Mouse (Mus musculus) erythroblast, adult 5-6 weeks (primary cell): ENCODE results near the gene Ntrk2. TPM values are rescaled to one million over a fixed set of nuclear protein-coding genes. Genes with fewer than 3 reads are reported as not detected.

ENCODE experiments used
- ATAC-seq: replicated peaks from 2 replicates; pipeline ENCODE4 v1.8.0; 2016; ENCODE audit warnings: moderate number of reproducible peaks, mild to moderate bottlenecking, moderate TSS enrichment, inconsistent platforms; ENCODE audit not compliant: poor library complexity, low FRiP score, severe bottlenecking
- total RNA-seq, 2 experiments: library from RNA; stranded (forward) in 1 of 2; stranded (reverse) in 1 of 2; fragments of 150-400 nt in 1 of 2; fragments of 200-764, 138-1000 nt in 1 of 2; gene quantifications; 2 replicates each; pipeline versions ENCODE4 v1.2.3 to v1.2.4; 2015 to 2017; ENCODE audit warnings: low replicate concordance in 2 of 2

Ntrk2 gene
- total RNA-seq (2015; ENCODE audit: low replicate concordance) (0.38 TPM in 1 of 2 replicates, not detected in the other), total RNA-seq (2017; ENCODE audit: low replicate concordance) (not detected in 2 replicates)

GRCm38 (mm10) chr13:58806397-58806892 is at the start of gene Ntrk2:
TSS of gene Ntrk2 (plus strand) at chr13:58806569.
- no peak for ATAC-seq

DNA sequence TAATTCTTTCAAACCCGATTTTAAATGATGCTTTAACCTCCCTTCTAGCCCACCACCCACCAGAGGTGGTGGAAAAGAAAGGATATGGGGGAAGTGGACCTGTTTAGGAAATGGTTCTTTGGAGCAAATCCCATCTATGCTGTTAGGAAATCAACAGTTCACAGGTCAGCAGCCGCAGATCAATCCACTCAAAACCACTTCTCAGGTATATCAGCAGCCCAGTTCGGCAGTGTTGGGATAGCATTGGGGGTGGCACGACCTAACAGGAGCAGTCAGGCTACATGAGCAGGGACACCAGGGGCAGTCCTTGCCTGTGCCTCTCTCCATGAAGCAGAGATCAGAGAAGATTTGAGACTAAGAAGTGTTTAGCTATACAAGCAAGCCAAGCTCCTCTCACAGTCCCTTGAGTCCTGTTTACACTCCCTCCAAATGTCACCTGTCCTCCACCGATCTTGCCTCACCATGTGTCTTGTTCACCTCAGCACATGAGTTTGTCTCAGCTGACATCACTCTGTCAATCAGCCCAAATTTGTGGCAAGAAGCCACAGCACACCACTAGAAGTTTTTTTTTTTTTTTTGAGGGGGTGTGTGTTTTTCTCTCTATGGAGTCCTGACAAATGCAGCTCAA is 45.3 kb upstream of the Ntrk2 start:
- no peak for ATAC-seq

DNA sequence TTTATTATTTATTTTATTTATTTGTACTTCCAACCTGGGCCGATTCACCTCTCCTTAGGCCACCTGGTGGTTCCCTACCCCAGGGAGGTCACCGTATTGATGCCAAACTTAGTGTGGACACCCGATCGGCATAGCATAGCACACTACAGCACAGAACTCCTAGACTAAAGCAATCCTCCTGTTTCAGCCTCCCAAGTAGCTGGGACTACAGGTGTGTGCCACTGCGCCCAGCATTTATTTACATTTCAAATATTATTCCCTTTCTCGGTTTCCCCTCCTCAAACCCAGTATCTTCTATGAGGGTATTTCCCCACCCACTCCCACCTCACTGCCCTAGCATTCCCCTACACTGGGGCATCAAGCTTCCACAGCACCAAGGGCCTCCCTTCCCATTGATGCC is 38.1 kb upstream of the Ntrk2 start:
- no peak for ATAC-seq

DNA sequence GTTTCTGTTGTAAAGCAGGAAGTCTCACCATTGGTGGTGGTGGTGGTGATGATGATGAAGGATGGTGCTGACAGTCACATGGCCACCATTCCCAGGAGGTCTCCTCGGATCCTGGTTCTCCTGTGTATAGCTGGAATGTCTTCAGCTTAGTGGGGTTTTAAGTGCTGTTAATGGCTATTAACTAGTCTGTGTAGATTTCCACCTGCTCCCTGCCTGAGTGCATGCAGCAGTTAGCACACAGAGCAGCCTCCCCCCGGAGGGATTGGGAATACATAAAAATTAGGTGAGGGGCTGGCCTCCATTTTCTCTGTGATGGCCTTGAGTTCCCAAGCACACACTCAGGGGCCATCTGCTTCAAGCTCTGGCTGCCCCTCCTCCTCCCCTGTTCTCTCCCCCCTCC is 36.9 kb upstream of the Ntrk2 start:
- no peak for ATAC-seq

GRCm38 (mm10) chr13:58779261-58779660 is 27.1 kb upstream of the Ntrk2 start:
- no peak for ATAC-seq

DNA sequence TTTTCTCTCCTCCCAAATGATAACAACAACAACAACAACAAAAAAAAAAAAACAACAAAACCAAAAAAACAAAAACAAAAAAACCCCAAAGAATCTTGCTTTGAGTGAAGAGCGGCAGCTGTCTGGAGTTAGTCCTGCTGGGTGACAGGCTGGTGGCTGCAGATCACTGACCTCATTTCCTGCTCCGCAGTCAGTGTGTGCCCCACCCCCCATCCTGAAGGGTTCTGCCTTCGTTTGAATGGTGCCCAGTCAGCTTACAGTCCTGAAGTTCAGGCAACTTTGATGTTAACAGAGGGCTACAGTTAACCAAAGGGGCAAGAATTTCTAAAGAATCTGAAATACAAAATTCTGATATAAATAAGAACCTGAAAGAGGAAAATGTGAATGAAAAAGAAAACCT is 19.9 kb upstream of the Ntrk2 start:
- ATAC-seq = no peak

- no peak for ATAC-seq
These were observed 15.6 kb upstream of the Ntrk2 start for GRCm38 (mm10) chr13:58790741-58791140.

DNA sequence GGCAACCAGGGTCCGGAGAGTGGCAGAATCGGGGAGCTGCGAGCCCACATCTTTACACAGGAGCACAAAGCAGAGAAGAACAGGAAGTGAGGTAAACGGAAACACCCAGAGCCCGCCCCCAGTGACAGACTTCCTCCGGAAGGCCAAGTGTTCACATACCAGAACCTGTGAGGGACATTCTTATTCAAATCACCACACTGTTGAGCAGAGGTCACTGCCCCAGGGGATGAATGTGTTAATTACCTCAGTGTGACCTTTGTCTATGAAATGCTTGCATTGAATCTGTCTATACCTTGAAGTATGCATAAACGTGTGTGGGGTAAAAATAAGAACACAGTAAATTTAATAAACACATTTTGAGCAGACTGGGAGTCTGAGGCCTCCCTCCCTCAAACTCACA is 9.0 kb upstream of the Ntrk2 start:
- no peak for ATAC-seq

DNA sequence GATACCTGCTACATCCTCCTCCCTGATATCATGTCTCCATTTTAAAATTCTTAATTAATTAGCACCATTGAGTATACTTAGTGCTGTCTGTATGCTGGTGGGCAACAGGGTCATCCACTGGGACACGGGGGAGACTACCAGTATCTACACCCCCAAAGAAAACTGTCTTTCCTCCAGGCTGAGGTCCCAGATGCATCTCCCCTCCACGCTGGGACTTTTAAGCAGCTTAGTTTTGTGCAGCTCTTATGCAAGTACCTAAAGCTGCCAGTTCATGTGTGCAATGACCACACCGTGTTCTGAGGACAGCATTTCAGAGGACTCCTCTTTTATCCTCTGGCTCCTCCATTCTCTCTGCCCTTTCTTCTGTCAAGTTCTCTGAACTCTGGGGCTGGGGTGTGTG is 5.1 kb upstream of the Ntrk2 start:
- no peak for ATAC-seq

- ATAC-seq = no peak
These were observed 2.5 kb upstream of the Ntrk2 start for GRCm38 (mm10) chr13:58803882-58804281.

GRCm38 (mm10) chr13:58805833-58806232 is 536 bp upstream of the Ntrk2 start:
- ATAC-seq = no peak

GRCm38 (mm10) chr13:58806896-58807628 is 693 bp downstream of the Ntrk2 start:
- ATAC-seq = no peak

GRCm38 (mm10) chr13:58807629-58808363 is 1.4 kb downstream of the Ntrk2 start:
- ATAC-seq = no peak

DNA sequence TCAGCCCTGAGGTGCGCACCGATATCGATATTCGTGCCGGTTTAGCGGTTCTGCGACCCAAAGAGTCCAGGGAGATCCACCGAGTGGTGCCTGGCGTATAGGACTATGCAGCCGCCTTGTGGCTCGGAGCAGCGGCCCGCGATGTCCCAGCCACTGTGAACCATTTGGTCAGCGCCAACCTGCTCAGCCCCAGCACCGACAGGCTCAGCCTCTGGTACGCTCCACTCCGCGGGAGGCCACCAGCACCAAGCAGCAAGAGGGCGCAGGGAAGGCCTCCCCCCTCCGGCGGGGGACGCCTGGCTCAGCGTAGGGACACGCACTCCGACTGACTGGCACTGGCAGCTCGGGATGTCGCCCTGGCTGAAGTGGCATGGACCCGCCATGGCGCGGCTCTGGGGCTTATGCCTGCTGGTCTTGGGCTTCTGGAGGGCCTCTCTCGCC is 2.0 kb downstream of the Ntrk2 start:
- ATAC-seq = no peak

- no peak for ATAC-seq
These were observed 3.6 kb downstream of the Ntrk2 start for GRCm38 (mm10) chr13:58809930-58810329.

- no peak for ATAC-seq
These were observed 18.4 kb downstream of the Ntrk2 start for GRCm38 (mm10) chr13:58824752-58825151.

- ATAC-seq = no peak
These were observed 20.2 kb downstream of the Ntrk2 start for GRCm38 (mm10) chr13:58826356-58827197.

DNA sequence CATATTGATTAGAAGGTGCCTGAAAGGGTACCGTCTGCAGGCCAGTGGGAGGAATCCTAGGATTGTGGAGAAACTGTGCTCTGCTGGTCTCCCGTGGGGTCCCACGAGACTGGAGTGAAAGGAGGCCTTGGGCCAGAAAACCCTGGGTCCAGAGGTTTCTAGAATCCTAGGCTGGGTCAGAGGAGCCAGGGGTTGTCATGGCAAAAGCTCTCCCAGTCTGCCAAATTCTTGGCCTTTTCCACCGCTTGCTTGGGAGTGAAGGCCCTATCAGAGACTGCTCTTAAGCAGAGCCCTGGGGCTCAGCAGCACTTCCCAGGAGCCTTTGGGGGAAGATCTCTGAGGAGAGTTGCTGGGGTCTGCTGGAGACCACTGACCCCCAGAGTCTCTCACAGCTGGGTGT is 25.6 kb downstream of the Ntrk2 start:
- ATAC-seq = no peak

DNA sequence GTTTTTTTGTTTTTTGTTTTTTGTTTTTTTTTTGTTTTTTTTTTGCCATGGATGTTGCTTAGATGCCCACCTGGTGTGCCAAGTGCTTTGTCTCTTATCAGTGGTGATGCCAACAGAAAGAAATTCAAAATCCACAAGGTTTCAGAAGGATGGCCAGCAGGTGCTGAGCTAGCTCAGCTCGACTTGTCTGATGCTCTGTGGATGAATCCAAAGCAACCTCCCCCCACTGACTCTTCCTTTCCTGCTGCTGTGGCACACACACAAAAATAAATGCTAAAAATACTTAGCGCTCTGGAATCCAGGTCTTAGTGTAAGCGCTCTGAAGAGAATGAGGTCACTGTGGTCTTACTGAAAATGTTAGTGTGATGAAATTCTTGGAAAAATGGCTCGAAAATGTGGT is 28.4 kb downstream of the Ntrk2 start:
- ATAC-seq = no peak

- no peak for ATAC-seq
These were observed 30.5 kb downstream of the Ntrk2 start for GRCm38 (mm10) chr13:58836891-58837290.
